Mouse (Mus musculus) cortical plate, adult 2 months (tissue): Measurements from ENCODE around the gene 1700012B07Rik.

Source experiments
- CTCF ChIP-seq: fragments of 200-500 bp; IDR thresholded peaks from 2 replicates; pipeline ENCODE4 v1.5.1; 2011; ENCODE audit warnings: mild to moderate bottlenecking, control low read depth, low read length; ENCODE audit not compliant: insufficient read depth; ENCODE audit errors: extremely low read depth
- POLR2A ChIP-seq: fragments of 200-500 bp; IDR thresholded peaks from 2 replicates; pipeline ENCODE4 v1.6.1; 2011; ENCODE audit warnings: mild to moderate bottlenecking, low read length, control low read depth; ENCODE audit not compliant: insufficient read depth; ENCODE audit errors: extremely low read depth

GRCm38 (mm10) chr11:109816911-109817310 is 10.9 kb downstream of the 1700012B07Rik start:
- TF ChIP-seq POLR2A, result no peak
- no peak for TF ChIP-seq CTCF
